Mouse (Mus musculus) mouse trophoblast stem cell (cell line): ENCODE measurements around the gene Lgr6.

ENCODE experiments used
- in situ Hi-C, 2 experiments: fragments of 300-500 bp; cut with MseI, MboI; formaldehyde crosslinking; loops; 2 replicates in 1 of 2; 3 replicates in 1 of 2; pipeline ENCODE4 v1.15.1; 2025

Lgr6 gene

GRCm38 (mm10) chr1:135105124-135105523, at the start of gene Lgr6:
TSS of gene Lgr6 (minus strand) at chr1:135105276.
- in situ Hi-C loops, result loop anchor here (5.0 kb wide), 1 partner anchor 118 kb away; no protein-coding TSS in a partner anchor

- in situ Hi-C loops, result no loop called here
Measured at GRCm38 (mm10) chr1:135154411-135154959, 49.4 kb upstream of the Lgr6 start.

GRCm38 (mm10) chr1:135154011-135154410, 48.9 kb upstream of the Lgr6 start:
- in situ Hi-C loops, result no loop called here

DNA sequence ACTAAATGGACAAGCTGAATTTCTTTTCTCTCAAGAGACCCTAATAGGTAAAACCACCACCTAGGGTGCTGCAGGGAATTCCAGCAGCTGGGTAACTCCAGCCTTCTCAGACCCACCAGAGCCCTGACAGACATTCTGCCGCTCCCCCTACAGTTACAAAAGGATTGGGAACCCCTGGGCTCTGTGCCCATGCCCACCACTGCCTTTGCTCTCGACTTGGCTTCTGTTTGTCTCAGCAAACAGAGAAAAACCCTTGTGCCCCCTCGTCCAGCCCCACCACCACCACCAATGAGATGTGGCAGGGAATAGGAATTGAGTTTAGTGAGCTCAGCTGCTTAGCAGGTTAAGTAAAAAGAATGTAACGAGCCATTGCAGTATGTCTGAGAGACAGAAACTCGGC, 43.9 kb upstream of the Lgr6 start:
- in situ Hi-C loops, result no loop called here

GRCm38 (mm10) chr1:135148476-135148875, 43.4 kb upstream of the Lgr6 start:
- in situ Hi-C loops, result no loop called here

- in situ Hi-C loops, result no loop called here
Measured at GRCm38 (mm10) chr1:135147702-135148058, 42.6 kb upstream of the Lgr6 start.

- in situ Hi-C loops, result no loop called here
Measured at GRCm38 (mm10) chr1:135146946-135147701, 42.0 kb upstream of the Lgr6 start.

GRCm38 (mm10) chr1:135146077-135146945, 41.2 kb upstream of the Lgr6 start, which contains the start of gene Arl8a:
TSS of gene Arl8a (plus strand) at chr1:135146824.
- in situ Hi-C loops, result no loop called here

DNA sequence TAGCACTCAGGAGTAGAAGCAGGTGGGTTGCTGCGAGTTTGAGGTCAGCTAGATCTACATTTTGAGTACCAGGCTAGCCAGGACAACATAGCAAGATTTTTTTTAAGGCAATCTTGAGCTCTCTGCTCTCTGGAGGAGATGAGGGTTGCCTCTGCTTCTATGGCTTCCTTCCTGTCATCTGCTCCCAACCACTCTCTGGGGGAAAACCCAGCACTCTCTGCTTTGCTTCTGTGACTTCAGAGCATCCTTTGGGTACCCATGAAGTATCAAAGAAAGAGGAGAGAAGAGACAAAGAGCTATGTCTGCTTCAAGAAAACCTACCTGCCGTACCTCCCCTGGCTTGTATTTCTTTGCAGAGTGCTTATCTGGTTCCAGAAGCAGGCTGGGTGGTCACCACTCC, 38.9 kb upstream of the Lgr6 start:
- in situ Hi-C loops, result no loop called here

DNA sequence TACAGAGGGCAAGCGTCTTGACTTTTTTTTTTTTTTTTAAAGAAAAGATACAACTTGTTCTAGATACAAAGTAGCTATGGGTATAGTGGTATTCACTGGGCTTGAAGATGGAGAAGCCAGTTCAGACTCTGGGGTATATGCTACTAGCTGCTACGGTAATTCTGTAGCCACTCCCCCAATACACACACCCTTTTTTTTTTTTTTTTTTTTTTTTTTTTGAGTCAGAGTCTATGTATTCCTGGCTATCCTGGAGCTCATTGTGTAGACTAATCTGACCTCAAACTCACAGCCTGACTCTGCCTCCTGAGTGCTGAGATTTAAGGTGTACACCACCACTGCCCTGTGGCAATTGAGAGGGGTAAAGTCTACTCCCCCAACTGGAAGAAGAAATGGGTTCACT, 37.4 kb upstream of the Lgr6 start:
- in situ Hi-C loops, result no loop called here

- in situ Hi-C loops, result no loop called here
Measured at GRCm38 (mm10) chr1:135139906-135140305, 34.8 kb upstream of the Lgr6 start.

- in situ Hi-C loops, result no loop called here
Measured at GRCm38 (mm10) chr1:135136500-135136899, 31.4 kb upstream of the Lgr6 start.

- in situ Hi-C loops, result no loop called here
Measured at GRCm38 (mm10) chr1:135135111-135135787, 30.2 kb upstream of the Lgr6 start.

DNA sequence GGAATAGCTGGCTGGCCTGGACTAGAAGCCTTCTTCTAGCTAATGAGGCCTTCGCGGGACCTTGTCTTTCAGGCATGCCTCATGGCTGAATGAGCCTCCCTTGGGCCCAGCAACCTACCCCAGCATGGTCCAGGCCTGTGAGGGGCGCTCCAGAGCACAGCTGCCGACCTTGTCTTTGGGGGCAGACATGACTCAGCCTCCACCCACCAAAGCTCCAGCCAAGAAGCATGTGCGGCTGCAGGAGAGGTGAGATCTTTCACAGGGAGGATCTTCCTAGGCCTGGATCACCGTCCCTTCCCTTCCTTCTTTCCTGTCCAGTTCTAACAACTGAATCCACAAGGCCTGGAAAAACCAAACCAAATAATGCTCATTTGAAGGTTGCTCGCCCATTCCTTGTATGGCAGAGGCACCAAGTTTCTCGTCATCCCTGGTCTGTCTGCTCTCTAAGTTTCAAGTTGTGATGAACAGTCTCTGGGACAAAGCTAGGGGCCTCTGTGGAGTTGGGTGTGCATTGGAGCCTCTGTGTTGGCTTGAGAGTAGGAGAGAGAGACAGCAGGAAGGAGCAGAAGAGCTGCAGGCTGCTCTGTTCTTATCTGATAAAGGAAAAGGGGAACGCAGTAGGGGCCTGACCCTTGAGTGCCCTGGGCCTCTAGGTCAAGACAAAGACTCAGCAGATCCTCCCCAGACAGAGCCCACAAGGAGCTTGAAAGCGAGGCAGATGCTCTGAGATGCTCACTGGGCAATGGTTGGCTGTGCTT, 28.8 kb upstream of the Lgr6 start:
- in situ Hi-C loops, result no loop called here

GRCm38 (mm10) chr1:135132893-135133369, 27.9 kb upstream of the Lgr6 start:
- in situ Hi-C loops, result no loop called here

GRCm38 (mm10) chr1:135132473-135132872, 27.4 kb upstream of the Lgr6 start, which contains the start of gene Ptpn7:
TSS of gene Ptpn7 (plus strand) at chr1:135132700.
- in situ Hi-C loops, result no loop called here

DNA sequence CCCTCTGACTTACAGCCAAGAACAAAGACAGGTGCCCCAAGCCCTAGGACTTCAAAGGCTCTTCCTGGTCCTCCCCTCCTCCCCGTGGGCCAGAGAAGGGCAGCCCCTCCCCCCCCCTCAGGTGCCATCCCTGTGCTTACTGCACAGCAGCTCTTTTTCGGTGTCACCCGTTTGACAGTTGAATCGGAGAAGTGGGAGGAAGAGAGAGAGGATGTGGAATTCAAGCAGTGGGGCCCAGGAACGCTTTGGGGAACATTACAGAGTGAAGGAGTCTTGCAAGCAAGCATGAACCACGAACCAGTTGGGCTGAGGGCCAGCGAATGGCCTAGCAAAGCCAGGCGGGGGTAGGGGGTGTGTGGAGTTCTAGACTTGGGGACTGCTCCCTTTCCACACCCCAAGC, 26.5 kb upstream of the Lgr6 start:
- in situ Hi-C loops, result no loop called here

DNA sequence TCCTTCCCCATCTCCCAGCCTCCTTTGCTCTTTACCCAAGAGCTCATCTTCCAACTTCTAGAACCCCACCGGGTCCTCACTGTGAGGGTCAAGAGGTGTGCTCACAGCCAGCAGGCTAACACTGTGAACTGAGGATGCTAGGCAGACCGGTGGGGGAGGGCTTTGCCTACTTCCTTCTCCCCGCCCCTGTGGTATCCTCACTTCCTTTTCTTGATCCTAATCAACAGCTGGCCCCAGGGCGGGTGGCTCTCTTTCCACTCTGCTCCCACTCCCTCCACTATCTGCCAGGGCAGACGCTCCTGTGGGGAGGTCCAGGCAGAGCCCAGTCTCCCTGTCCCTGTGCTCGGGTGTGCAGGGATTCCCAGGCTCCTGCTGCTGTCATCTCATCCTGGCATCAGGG, 26.0 kb upstream of the Lgr6 start:
- in situ Hi-C loops, result no loop called here

DNA sequence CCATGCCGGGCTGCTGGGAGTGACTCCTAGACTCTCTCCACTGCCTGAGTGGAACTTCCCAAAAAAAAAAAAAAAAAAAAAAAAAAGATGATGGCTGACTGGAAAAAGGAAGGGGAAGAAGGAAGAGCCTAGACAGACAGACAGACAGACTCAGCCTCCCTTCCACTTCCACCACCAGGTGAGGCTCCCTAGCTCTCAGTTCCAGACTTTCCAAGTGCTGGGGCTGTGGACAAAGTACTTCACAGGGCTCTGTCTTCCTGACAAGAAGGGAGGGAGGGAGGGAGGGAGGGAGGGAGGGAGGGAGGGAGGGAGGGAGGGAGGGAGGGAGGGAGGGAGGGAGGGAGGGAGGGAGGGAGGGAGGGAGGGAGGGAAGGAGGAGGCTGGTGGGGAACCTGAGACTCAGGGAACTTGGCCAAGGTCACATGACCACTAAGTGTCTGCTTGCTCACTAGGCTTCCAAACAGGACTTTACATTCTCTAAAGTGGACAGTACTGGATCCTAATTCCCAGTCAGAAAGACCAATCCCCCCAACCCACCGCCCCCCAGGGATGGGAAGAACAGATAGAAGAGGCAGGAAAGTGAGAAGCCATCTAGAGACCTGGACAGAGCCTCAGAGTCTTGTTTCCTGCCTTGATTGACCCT, 25.4 kb upstream of the Lgr6 start:
- in situ Hi-C loops, result no loop called here

GRCm38 (mm10) chr1:135129543-135130183, 24.6 kb upstream of the Lgr6 start:
- in situ Hi-C loops, result no loop called here
